Mouse (Mus musculus) cerebellum, postnatal 10 days (tissue): Measurements from ENCODE around the gene Rps15a.

Experiments used
- DNase-seq, 2 experiments: peaks; one replicate each; pipeline ENCODE4 v3.0.0; 2021; ENCODE audit warnings: mixed read lengths in 2 of 2

Gene Rps15a

DNA sequence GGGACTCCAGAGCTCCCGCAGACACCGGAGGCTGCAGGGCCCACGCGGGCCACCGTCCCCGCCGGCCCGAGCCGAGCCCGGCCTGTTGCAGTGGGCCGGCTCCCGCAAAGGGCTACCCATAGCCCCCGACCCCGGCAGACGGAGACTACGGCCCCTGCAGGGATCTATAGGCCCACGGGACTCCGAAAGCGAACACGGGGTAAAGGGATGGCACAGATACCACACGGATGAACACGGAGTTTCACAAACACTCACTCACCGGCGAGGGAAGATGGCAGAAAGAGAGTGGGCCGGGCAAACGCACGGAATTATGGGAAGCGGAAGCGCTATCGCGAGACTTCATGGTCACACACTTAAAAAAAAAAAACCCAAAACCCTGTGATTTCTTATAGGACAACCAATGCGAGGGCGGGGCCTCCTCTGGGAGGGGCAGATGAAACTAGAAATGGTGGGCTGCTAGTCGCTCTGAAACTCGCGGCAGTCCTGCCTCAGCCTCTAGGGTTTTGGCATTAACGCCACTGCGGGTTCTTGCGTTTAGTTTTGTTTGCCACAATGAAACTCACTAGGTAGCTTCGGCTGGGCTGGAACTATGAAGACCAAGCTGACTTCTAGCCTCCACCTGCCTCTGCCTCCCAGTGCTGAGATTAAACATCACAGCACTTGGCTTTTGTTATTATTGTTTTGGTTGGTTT lies at the start of gene Rps15a:
Gene Rps15a, minus strand, starts transcription at position 312 of the 692 bp plus-strand sequence.
- DNase-seq: peak; percentile 96 to 97

DNA sequence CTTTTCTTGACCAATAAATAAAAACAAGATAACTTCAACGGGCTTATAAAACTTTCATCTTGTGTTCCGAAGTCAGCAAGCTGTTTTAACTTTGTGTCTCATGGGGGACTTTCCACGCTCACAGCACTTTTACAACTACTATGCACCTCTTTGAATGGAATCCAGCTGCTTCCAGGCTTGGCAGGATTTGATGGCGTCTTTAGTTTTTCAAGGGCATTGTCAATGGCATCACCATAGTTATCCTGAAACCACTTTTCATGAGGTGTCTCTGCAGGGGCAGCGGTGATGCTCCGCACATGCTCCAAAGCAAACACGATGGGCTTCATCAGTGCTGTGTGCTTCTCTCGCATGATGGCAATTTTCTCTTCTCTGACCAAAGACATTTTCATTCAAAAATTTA lies 47.0 kb upstream of the Rps15a start:
- DNase-seq: no peak

DNA sequence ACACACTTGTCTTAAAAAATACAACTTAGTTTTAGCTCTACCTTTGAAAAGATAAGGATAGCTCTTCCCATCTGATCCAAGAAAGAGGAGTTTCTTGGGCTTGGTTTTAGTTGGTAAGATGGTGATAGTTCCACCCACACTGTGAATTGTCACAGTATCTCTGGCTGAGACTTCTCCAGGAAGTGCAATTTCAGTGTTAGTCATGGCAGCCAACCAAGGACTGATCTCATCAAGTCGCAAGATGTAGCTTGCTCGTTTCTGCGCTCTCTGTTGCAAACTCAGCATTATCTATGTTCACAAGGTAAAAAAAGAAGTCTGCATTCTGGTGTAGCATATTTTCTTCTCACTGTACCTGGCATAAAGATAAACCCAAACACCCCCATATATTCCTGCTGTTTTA lies 44.1 kb upstream of the Rps15a start:
- DNase-seq: no peak

DNA sequence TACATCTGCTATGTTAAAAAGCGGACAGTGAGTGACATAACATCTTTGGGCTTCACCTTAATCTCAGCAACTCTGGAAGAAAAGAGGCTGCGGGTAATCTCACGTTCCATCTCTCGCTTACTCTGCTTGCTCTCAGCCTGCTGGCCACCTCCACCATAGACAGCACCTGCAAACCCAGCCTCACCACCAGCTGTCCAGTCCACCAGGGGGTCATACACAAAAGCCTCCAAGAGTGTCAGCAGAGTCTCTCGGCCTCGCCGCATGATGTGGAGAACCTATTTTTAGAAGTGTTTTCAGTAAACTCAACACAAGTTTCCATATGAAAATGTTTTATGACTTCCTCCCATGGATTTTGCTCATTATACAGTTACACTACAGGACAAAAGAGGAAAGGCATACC lies 40.5 kb upstream of the Rps15a start:
- no peak for DNase-seq

DNA sequence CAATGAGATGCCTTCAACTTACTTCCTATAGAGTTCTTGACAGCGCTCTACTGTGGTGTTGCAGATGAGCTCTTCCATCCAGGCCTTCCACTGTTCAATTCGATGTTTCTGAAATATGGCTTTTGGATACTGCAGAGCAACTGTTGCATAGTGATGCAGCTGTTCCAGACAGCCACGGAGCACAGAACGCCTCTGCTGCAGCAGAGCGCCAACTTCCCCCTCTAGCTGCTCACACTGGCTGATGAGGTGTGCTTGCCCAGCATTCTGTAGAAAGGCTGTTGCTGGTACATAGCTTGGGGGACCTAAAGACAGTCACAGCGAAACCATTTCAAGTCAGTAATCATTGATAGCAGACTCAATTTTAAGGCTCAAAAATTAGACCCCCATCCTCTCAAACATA lies 38.2 kb upstream of the Rps15a start:
- DNase-seq: no peak

DNA sequence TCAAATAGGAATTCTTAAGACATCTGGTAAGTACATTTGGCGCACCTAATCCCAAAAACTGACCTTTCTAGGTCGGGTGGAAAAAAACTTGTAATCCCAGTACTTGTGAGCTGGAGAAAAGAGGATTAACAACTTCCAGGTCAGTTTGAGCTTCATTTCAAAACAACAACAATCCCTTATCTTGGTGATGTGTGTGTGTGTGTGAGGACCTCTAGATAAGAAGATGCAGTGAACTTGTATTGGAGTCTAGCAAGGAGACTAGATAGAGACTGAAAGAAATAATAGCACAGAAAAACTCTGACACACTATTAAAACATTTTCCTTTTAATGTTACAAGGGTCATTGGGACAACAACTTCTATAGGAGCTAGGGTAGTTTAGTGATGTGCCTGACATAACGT lies 27.6 kb upstream of the Rps15a start:
- DNase-seq: no peak

DNA sequence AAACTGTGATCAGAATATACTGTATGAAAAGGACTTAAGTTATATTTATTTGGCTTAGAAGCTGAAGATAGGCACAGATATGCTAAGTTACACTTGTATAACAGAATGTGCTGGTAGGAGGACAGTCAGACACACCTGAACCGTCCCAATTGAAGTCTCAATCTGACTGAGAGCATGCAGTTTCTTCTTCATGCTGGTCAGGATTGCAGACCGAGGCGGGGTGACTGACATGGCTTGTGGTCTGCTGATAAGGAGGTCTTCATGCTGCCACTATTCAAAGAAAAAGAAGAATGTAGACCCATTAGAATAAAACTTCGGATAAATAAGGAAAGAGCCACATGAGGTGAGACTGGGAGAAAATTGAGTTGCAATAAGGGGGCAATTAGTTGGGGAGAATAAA lies 27.1 kb upstream of the Rps15a start:
- no peak for DNase-seq

DNA sequence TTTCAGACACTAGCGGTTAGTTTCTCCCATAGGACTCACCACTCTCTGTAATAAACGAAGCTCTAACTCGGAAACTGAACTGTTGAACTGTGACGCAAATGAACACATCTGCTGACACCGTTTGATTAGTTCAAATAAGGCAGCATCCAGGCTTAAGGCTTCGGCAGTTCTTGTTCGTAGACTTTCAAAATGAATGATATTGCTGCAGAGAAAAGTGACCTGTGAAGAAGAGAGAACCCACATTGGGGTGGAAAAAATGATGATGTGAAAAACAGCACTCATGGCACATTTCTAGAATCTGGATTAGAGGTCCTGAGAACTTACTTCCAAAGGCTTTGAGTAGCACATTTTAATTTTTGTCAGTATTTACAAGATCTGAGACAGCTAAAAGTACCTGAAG lies 25.3 kb upstream of the Rps15a start:
- no peak for DNase-seq

DNA sequence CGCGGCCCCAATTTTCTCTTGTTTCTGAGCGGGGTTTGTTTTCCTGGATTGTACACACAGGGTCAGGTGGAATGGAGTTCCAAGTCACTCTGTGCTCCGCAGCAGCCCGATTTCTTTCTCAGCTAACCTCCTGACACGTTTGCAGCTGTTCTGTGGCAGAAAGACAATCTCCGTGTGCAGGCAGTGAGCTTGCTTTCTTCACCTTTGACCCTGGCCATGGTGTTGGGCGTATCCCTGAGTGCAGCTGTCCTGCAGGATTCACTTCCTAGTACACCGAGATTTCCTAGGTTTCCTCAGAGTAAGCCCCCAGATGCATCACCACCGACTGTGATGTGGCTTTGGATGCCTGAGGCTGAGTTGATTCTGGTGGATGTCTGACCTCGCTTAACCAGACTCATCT lies 19.1 kb upstream of the Rps15a start:
- no peak for DNase-seq

DNA sequence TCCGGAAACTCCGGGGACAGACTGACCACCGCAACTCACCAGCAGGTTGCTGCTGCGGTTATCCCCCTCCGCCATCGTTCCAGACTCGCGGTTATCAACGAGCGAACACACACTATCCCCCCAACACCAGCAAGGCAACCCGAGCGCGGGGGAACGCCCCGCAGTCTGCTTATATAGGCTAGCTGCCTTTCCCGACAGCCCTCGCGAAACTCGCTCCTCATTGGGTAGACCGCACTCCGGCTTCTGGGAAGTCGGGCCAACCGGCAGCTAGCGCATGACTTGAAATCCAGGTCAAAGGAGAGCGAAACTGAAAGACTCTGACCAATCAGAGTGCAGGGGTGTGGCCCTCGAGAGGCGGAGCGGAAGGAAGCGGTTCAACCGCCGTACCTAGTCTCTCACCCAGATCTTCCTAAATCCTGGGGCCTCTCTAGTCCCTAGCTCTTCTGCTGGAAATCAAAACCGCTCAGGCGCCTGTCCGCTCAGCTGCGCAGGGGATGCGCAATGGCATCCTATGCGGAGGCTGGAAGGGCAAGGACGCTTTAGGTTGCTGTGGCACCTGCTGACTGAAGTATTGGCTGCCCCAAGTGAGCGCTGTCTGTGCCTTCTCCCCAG lies 13.5 kb upstream of the Rps15a start, which contains the start of gene Arl6ip1:
Gene Arl6ip1, minus strand, starts transcription at position 233 of the 612 bp plus-strand sequence.
- peak; percentile 97 to 98 for DNase-seq

DNA sequence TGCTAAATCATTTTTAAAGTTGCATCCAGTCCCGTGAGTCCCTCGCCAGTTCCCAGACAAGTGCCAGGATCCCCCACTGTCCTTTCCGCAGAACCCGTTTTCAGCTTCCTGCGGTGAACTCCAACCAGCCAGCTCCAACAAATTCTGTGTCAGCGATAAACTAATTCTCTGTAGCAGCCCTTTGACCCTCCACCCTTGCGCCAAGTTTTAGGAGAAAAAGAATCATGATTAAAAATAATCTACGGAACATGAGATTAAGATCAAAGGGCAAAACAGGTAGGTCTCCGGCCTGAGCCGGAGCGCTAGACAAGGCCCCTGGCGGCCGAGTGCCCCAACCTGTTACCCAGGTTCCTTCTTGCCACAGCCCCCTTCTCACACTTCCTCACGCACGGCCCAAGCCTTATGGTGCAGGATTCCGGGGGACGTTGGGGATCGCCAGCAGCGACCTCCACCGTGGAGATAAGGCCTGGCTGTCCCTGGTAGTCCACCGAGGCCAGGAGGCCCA lies 13.0 kb upstream of the Rps15a start:
- DNase-seq: peak; percentile 58 to 63

DNA sequence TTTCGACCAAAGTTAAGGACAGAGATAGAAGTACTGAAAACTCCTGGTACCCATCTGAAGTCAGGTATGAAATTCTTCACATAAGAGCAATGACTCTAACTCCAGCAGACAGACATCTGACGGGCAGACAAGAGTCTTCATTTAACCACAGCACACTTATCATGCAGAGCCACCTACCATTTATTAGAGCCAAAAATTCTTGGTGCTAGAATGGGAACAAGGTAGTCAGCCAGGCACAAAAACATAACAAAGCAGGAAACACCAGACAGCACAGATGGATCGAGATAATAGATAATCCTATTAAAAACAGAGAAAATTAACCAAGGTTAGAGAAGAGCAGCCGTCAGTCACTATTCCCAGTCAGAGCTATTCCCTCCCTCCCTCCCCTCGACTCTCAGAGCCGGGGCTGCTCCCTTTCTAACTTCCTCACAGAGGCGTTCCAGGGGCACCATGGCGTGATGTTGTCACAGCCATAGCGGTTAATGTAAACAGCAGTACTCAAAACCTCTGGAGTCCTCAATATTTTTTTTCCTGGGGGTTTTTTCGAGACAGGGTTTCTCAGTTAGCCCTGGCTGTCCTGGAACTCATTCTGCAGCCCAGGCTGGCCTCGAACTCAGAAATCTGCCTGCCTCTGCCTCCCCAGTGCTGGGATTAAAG lies 10.4 kb upstream of the Rps15a start:
- DNase-seq: no peak

DNA sequence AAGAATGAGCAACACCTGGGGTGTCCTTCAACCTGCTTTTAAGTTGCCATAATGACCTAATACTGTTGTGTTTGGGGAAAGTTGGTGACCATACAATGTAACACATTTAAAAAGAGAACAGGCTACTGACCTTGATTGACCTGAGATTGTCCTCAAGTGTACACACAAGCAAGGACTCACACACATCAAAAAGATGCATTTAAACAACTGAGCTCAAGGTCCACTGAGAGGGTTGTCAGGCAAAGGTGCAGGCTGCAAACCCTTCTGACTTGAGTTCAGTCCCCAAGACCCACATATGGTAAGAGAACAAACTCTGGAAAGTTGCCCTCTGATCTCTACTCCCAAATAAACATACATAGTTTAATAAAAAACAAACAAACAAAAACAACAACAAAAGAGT lies 9.7 kb upstream of the Rps15a start:
- DNase-seq: no peak

DNA sequence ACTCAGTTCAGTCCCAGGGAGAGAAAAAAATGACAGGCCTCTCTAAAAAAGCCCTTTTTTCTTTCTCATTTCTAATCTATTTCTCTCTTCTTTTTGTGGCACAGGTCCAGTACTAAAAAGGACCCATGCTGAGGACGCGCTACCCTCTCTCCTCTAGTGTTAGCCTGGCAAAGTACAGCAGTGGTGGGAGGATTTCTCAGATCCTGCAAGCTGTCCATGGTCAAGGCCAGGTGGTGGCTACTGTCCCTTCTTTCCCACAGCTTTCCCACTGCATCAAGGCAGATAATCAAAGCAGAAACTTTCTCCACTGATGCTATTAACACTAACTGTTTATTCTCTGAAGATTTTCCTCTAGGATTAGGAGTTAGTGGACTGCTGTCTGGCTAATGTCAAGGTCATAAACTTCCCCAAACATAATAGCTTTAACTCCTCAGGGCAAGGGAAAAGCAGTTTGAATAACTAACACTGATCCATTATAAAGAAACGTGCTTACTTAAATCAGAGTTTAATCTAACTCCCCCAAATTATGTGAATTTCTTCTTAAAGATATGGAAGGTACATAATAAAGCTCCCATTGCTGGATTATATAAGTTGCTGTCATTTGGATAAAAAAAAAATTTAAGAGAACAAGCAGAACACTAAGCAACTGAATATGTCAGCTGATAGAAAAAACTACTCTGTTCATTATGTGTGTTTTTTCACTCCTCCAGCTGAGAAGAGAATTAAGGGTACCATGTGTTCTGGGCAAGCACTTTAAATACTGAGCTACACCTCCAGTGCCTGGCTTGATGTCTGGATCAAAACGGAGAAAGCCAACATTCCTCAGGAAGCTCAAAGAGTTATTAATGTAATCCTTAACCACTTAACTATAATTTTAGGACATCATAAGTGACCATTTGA lies 7.8 kb upstream of the Rps15a start:
- DNase-seq: no peak

DNA sequence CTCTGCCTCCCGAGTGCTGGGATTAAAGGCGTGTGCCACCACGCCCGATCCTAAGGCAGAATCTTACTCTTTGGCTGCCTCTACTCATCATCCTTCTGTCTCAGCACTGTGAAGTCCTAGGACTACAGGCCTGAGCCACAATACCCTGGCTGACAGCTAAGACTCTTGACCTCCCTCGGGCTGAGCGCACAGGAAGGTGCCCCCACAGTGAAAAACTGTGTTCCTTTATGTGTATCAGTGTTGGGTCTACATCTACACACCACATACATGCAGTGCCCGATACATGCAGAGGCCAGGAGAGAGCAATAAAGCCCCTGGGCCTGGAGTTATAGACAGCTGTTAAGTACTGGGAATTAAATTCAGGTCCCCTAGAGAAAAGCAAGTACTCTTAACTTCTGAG lies 6.2 kb upstream of the Rps15a start:
- no peak for DNase-seq

DNA sequence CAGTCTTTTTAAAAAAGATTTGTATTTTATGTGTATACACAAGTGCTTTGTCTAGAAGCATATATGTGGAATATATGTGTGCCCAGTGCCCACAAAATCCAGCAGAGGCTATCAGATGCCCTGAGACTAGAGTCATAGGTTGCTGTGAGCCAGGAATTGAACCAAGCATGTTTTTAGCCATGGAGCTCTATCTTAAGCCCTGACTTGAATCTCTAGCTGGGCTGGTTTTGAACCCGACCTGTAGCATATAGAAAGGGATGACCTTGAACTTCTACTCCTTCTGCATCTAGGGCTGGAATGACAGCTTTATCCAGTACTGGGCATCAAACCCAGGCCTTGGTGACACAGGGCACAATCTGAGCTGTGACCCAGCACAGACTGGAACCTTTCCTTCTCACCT lies 4.7 kb upstream of the Rps15a start:
- no peak for DNase-seq

DNA sequence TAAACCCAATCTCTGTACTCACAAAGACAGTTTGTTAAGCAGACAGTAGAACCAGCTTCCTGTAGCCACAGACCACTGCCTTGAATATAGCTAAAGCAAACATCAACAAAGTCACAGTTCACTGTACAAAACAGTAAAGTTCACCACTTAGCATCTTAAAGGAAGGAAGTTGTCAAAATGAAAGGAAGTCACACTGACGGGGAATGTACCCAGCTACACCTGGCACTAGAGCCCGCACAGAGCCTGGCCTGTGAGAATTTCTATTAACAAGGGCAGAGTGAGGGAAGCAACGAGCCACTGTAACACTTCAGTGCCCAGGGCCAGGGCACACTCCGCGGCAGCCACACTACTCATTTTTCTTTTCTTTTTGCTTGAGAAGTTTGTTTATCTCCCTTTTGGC lies 4.0 kb upstream of the Rps15a start:
- no peak for DNase-seq

DNA sequence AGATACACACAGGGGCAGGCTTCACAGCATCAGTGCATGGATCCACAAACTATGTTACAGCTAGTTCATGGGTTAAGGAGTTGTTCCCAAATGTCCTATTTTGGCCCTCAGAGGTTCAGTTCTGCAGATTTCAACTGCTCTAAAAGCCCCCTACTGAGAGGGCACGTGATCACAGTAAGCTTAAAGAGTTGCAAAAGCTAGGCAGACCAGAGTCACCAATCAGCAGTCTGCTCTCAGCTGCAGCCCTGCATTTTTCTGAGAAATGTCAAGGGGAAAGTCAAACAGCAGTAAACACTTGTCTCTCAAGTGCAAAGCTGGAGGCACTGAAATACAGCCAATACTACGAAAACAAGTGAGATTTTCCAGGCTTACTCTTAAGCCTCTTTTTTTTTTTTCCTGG lies 3.2 kb upstream of the Rps15a start:
- no peak for DNase-seq

DNA sequence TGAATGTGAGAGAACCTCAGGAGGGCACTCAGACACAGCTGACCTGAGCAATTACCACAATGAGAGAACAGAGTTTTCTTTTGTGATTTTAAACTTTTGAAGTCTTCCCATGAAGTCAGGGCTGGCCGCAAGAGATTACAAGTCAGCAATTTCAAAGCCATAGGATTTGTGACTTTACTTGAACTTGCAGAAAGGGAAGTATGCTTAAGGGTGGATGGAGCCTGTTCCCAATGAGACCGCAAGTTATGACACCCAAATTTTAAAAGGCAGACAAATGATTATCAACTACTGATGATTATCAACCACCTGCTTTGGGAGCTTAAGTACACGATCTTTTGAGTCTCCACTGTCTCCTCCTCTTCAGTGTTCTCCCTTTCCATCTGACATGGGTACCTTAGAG lies 2.4 kb upstream of the Rps15a start:
- no peak for DNase-seq

DNA sequence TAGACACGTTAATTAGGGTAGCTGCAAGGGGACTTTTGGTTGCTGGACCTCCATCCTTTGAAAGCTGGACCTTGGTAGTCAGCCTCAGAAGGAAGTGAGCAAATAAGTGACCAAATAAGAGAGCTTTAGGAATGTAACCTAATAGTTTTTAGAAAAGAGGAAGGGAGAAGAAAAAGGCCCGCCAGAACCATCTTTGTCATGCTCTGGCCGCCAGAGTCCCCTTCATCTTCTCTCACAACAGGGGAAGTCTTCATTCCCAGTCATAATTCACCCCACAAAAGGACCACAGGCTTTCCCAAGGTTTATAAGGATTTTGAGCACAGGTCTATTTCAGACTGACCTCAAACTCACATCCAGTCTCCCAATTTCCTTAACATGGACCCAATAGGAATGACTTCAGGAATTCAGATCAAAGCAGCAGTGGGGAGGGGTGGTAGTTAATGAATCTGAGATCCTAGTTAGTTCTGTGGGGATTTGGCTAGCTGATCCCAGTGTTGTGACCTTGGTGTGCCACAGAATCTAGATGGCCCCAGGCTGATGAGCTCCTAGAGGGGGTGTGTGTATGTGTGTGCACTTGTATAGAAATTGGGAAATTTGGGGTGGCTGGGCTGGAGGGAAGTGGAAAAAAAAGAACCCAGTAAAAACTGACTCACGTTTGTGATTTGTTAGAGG lies 1.7 kb upstream of the Rps15a start:
- DNase-seq: no peak

DNA sequence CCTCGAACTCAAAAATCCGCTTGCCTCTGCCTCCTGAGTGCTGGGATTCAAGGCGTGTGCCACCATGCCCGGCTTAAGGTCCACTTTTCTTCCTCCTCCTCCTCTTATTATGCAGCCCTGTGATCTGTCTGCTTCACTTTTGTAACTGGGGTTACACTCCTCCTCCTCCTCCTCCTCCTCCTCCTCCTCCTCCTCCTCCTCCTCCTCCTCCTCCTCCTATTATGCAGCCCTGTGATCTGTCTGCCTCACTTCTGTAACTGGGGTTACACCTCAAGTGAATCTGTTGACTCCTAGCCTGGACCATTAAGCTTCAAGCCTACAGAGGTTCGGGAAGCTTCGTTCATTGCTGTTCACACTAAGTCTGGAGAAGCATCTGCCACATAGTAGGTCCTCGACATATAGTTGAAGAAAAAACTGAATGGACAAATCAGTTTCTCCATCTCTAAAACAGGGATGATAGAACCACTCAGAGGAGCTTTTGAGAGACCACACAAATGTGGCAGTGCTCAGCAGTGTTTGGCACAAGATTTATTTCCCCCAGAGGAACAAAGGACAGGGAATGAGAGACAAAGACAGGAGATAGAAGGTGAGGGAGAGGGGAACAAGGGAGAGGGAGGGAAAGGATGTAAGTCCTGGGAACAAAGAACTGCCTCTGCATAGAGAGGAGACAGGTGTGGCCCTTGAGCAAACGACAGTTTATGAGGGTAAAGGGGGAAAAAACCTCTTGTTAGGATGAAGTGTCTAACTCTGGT lies 975 bp upstream of the Rps15a start:
- no peak for DNase-seq

DNA sequence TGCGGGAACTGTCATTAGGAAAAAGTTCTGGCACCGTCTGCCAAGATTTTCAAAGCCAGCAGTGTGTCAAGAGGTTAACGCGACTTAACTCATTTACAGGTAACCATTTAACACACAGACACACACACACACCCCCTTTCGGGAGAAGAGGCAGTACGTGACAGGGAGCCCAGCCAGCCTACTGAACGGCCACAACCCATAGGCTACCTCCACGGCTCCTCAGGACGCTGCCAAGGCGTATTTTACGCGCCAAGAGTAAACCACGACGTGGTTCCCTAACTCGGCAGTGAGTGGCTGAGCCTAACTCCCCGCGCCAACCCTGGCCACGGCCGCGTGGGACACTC lies 483 bp downstream of the Rps15a start:
- DNase-seq: no peak
